Mouse (Mus musculus) urinary bladder, postnatal 14 days (tissue): ENCODE data around the gene Nup50.

ENCODE experiments used
- DNase-seq: peaks from one replicate; pipeline ENCODE4 v3.0.0; 2021; ENCODE audit warnings: low spot score

The Nup50 gene

DNA sequence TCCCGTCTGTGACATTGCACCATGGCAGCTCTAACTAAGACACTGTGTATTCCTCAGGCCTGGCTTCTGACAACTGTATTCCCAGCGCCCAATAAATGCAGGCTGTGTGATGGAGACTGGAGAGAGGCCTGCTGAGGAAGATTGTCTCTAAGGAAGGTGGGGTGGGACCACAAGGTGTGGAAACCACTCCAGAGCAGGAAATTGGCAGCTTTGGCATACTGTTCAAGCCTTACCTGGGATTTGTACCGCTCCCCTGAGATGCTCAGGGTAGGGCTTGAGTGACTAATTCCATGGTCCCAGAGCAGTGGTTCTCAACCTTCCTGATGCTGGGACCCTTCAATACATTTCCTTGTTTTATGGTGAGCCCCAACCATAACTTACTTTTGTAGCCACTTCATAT is 65.9 kb downstream of the Nup50 start:
- no peak for DNase-seq

DNA sequence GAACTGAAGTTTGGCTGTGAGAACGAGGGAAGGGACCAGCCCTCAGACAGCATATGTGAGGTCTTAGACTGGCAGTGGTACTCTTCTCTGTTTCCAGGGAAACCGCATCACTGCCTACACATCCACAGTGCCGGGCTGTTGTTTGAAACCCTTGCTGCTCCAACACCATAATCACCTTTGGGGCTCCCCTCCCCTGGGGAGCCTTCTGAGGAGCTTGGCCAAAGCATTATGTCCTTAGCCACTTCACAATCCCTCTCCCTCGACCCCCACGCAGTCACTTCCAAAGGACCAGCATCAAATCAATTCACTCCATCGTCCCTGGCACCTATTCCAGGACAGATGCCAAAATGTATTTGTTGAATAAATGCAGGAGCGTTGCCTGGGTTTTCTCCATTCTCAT is 66.6 kb downstream of the Nup50 start:
- no peak for DNase-seq
